Mouse (Mus musculus): Measurements from ENCODE around the gene Samd8. TPM values are rescaled to one million over a fixed set of nuclear protein-coding genes. Genes with fewer than 3 reads are reported as not detected.

The Samd8 gene
- total and polyA plus RNA-seq, 2 experiments from 2014 or later = 28.4 to 67.6 TPM

DNA sequence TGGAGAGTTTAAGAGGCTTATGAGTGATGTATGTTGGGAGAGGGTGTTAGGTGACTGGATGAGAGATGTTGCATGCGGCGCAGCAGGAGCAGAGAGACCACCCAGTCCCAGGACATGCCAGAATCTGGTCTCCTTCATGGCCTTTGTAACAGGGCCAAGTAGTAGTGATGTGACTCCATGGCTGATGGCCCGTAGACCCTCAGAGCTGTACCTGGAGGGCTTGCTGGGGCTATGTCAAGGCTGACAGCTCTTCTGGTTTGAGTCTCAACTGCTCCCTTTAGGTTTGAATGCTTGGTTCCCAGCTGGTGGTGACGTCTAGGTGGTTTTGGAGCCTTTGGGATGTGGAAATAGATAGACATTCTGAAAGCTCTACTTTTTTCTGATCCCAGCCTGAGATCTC, 20.4 kb upstream of the Samd8 start:
- no peak for ATAC-seq
- 92% methylated on average over 4 of the region's 4 CpGs for WGBS
- no peak overlapping the region for H3K27ac ChIP-seq (ENCODE audit: low read depth, low read length)
- no peaks in the 10 kb centered on the region for H3K27me3 ChIP-seq (ENCODE audit: insufficient read depth, low read length)
- H3K36me3 ChIP-seq (ENCODE audit: insufficient read depth) = no peaks in the 10 kb centered on the region
- H3K4me3 ChIP-seq (ENCODE audit: low read depth, low read length) = no peak overlapping the region
- H3K9ac ChIP-seq = no peak overlapping the region
- no peak for DNase-seq
- H3K4me1 ChIP-seq (ENCODE audit: insufficient read depth) = no peaks in the 10 kb centered on the region
- H3K4me2 ChIP-seq (ENCODE audit: low read depth) = no peak overlapping the region
- TF ChIP-seq CTCF (IDR thresholded peaks at IDR 0.05; ENCODE audit: low read depth) = no peak
- H3K9me3 ChIP-seq (ENCODE audit: low read length) = no peaks in the 10 kb centered on the region

DNA sequence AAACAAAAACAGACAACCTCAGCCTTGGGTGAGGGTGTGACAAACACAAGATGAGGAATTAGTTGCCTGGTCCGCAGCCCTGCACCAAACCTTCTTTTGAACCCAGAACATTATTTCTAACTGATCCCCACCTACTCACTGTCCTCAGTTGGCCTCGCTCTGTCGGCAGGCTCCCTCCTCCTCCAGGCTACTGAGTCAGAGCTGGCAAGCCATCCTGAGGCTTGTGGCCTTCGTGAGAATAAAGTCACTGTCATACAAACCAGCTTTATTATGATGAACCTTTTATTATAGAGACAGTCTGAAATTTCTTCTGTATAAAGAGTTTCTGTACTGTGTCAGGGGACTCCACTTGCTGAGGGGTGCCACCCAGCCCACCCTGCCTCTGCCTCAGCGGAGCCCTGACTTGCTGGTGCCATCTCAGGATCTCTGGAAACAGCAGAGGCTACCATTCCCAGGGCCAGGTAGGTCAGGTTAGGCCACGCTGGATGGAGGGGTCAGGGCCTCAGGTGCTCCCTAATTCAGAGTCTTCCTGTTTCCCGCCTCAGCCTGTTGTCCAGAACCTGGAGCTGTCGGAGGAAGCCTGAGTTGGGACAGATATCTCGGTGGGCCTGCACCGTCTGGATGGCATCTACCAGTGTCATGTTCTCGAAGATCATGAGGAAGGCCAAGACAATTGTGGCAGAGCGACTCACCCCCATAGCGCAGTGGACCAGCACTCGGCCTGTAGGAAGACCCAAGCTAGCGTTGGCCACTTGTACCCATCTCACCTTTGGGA, 17.0 kb upstream of the Samd8 start:
- H3K9ac ChIP-seq = no peak overlapping the region
- H3K4me2 ChIP-seq (ENCODE audit: low read depth) = no peak overlapping the region
- H3K27ac ChIP-seq (ENCODE audit: low read depth, low read length) = no peak overlapping the region
- ATAC-seq (no peak), DNase-seq (no peak)
- H3K27me3 ChIP-seq (ENCODE audit: insufficient read depth, low read length) = no peaks in the 10 kb centered on the region
- no peaks in the 10 kb centered on the region for H3K9me3 ChIP-seq (ENCODE audit: low read length)
- H3K4me3 ChIP-seq (ENCODE audit: low read depth, low read length) = no peak overlapping the region
- TF ChIP-seq CTCF (IDR thresholded peaks at IDR 0.05; ENCODE audit: low read depth) = no peak
- H3K4me1 ChIP-seq (ENCODE audit: insufficient read depth) = no peaks in the 10 kb centered on the region
- 90% methylated on average over 15 of the region's 15 CpGs for WGBS
- no peaks in the 10 kb centered on the region for H3K36me3 ChIP-seq (ENCODE audit: insufficient read depth)

DNA sequence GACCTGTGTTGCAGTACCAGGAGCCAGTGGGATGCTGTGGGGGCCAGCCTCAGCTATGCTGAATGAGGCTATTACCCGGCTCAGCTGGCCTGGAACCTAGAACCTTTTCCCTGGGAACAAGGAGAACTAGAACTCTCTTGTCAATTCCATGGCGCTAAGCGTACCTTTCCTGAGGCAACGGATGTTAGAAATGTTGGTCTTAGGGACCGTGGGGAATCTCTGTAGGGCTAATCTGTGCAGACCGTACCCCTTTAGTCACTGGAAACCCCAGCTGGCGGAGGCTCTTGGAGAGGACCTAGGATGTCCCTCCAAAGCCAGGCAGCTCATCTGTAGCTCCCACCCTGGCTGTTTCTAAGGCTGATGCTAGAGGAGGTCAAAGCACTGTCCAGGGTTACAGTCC, 10.0 kb upstream of the Samd8 start:
- 97% methylated on average over 7 of the region's 7 CpGs for WGBS
- ATAC-seq (no peak), DNase-seq (no peak)

DNA sequence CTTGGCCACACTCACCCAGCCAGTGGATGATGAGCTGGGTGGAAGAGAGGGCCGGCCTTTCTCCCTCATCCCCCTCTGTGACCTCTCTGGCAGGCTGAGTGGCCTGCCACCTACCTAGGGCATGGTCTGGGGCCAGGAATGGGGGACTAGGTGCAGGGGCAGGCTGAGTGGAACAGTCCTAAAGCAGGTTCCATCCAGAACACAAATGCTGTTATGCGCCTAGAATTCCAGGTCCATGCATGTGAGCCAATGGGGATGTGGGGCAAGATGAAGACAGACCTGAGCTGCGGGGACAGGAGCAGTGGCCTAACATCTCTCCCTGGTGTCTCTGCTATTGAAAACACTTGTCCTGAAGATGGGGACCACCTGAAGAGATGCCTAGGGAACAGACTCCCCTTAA, 9.0 kb upstream of the Samd8 start:
- WGBS = 91% methylated on average over 3 of the region's 3 CpGs
- Histone ChIP-seq H3K27me3 (ENCODE audit: insufficient read depth, low read length) (no peaks in the 10 kb centered on the region), H3K27ac (ENCODE audit: low read depth, low read length) (no peak overlapping the region), H3K9ac (no peak overlapping the region; the same call in 1 of the 2 replicates), H3K4me2 (ENCODE audit: low read depth) (no peak overlapping the region), H3K9me3 (ENCODE audit: low read length) (no peaks in the 10 kb centered on the region), H3K4me3 (ENCODE audit: low read depth, low read length) (no peak overlapping the region), H3K36me3 (ENCODE audit: insufficient read depth) (no peaks in the 10 kb centered on the region), H3K4me1 (ENCODE audit: insufficient read depth) (no peaks in the 10 kb centered on the region)
- no peak for TF ChIP-seq CTCF (IDR thresholded peaks at IDR 0.05; ENCODE audit: low read depth)
- DNase-seq (no peak), ATAC-seq (peak; percentile 5; the same call in 1 of the 2 replicates)

More for the DNA sequence above, 10.0 kb upstream of the Samd8 start:
- no peak for TF ChIP-seq CTCF (IDR thresholded peaks at IDR 0.05; ENCODE audit: low read depth)
- H3K9ac ChIP-seq = no peak overlapping the region
- H3K27me3 ChIP-seq (ENCODE audit: insufficient read depth, low read length) = no peaks in the 10 kb centered on the region
- H3K4me1 ChIP-seq (ENCODE audit: insufficient read depth) = no peaks in the 10 kb centered on the region
- H3K36me3 ChIP-seq (ENCODE audit: insufficient read depth) = no peaks in the 10 kb centered on the region
- no peak overlapping the region for H3K4me3 ChIP-seq (ENCODE audit: low read depth, low read length)
- H3K4me2 ChIP-seq (ENCODE audit: low read depth) = no peak overlapping the region
- no peaks in the 10 kb centered on the region for H3K9me3 ChIP-seq (ENCODE audit: low read length)
- no peak overlapping the region for H3K27ac ChIP-seq (ENCODE audit: low read depth, low read length)

DNA sequence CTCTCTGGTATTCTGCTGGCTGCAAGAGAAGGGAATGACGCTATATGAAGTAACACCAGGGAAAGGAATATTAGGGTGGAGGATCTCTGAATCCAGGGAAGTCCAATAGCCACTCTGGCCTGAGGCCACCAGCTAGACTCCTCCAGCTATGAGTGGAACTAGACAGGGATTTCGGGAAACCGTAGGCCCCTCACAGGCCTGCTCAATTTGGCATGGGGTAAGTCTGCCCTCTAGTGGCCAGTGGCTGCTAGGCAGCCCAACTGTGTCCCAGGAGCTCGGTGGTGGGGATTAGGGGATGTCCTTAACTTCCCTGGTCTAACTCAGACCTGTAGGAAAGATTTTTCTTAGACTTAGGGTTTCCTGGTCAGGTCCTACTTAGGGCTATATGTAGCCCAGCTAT, 8.5 kb upstream of the Samd8 start:
- WGBS = 15% methylated on average over 4 of the region's 4 CpGs
- DNase-seq (peak; percentile 93), ATAC-seq (peak; percentile 92)
- Histone ChIP-seq H3K9me3 (ENCODE audit: low read length) (no peaks in the 10 kb centered on the region), H3K4me2 (ENCODE audit: low read depth) (no peak overlapping the region), H3K36me3 (ENCODE audit: insufficient read depth) (no peaks in the 10 kb centered on the region), H3K27me3 (ENCODE audit: insufficient read depth, low read length) (no peaks in the 10 kb centered on the region), H3K4me1 (ENCODE audit: insufficient read depth) (no peaks in the 10 kb centered on the region), H3K27ac (ENCODE audit: low read depth, low read length) (no peak overlapping the region), H3K4me3 (ENCODE audit: low read depth, low read length) (no peak overlapping the region), H3K9ac (no peak overlapping the region)
- TF ChIP-seq CTCF (IDR thresholded peaks at IDR 0.05; ENCODE audit: low read depth) = peak; percentile 98

DNA sequence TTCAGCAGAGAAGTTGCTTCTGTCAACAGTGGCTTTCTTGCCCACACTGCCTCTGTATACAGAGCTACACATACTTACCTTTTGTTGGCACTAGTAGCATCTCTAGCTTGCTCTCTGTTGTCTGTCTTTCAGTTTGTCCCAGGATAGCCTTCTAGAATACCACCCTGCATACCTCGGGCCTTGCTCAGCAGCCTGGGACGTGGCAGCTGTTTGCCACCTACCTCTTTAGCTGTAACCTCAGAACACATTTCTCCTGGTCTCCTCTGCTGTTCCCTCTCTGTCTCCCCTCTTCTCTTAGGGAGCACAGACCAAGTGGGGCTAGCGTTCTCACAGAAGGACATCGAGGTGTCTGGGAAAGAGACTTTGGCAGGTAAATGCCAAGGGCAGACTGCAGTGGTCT, 7.9 kb upstream of the Samd8 start:
- Histone ChIP-seq H3K4me1 (ENCODE audit: insufficient read depth) (no peaks in the 10 kb centered on the region), H3K9ac (no peak overlapping the region), H3K27ac (ENCODE audit: low read depth, low read length) (no peak overlapping the region), H3K4me3 (ENCODE audit: low read depth, low read length) (no peak overlapping the region), H3K36me3 (ENCODE audit: insufficient read depth) (no peaks in the 10 kb centered on the region), H3K27me3 (ENCODE audit: insufficient read depth, low read length) (no peaks in the 10 kb centered on the region), H3K9me3 (ENCODE audit: low read length) (no peaks in the 10 kb centered on the region), H3K4me2 (ENCODE audit: low read depth) (no peak overlapping the region)
- no peak for TF ChIP-seq CTCF (IDR thresholded peaks at IDR 0.05; ENCODE audit: low read depth)
- 92% methylated on average over 4 of the region's 4 CpGs for WGBS
- DNase-seq (no peak), ATAC-seq (no peak)

DNA sequence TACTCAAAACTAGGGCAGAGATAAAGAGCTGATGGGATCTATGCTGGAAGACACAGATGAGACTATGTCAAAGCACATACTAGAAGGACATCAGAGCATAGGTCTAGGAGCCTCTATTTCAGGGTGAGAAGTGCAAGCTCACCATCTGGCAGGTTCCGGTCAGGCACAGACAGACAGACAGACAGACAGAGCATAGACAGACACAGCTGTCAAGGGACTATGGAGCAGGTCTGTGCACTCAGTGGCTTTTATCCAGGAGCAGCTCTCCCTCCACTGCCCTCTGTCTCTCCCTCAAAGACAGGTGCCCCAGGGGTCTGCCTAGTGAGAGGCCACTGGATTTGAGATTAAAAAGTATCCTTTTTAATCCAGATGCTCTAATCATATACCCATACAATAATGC, 6.2 kb upstream of the Samd8 start:
- TF ChIP-seq CTCF (IDR thresholded peaks at IDR 0.05; ENCODE audit: low read depth) = no peak
- H3K4me2 ChIP-seq (ENCODE audit: low read depth) = no peak overlapping the region
- DNase-seq = no peak
- no peaks in the 10 kb centered on the region for H3K4me1 ChIP-seq (ENCODE audit: insufficient read depth)
- H3K36me3 ChIP-seq (ENCODE audit: insufficient read depth) = no peaks in the 10 kb centered on the region
- H3K9me3 ChIP-seq (ENCODE audit: low read length) = no peaks in the 10 kb centered on the region
- no peak overlapping the region for H3K4me3 ChIP-seq (ENCODE audit: low read depth, low read length)
- 96% methylated on average over 1 of the region's 1 CpGs for WGBS
- H3K9ac ChIP-seq = no peak overlapping the region
- ATAC-seq = no peak
- H3K27me3 ChIP-seq (ENCODE audit: insufficient read depth, low read length) = no peaks in the 10 kb centered on the region
- no peak overlapping the region for H3K27ac ChIP-seq (ENCODE audit: low read depth, low read length)

Measured in forebrain, postnatal 0 days (tissue).